Mouse (Mus musculus): ENCODE results near the gene Bicra. TPM values are rescaled to one million over a fixed set of nuclear protein-coding genes. Genes with fewer than 3 reads are reported as not detected.

Gene Bicra
- polyA plus RNA-seq, 1 experiment: 6.6 TPM

- Histone ChIP-seq H3ac (ENCODE audit: control insufficient read depth, insufficient read length) (no peak overlapping the region), H3K4me3 (no peak overlapping the region), H3K79me2 (ENCODE audit: control insufficient read depth, insufficient read depth) (peaks cover 67% of the 10 kb centered on the region), H3K27me3 (ENCODE audit: control insufficient read depth, insufficient read depth, insufficient read length) (no peaks in the 10 kb centered on the region), H3K4me2 (ENCODE audit: low read depth) (no peak overlapping the region), H3K36me3 (ENCODE audit: control insufficient read depth, insufficient read depth) (no peaks in the 10 kb centered on the region)
- TF ChIP-seq MYOG (IDR thresholded peaks at IDR 0.05; ENCODE audit: control insufficient read depth in 1 of 3, insufficient read depth in 1 of 3, insufficient read length in 2 of 3, low read depth in 2 of 3): no peak
- no peak for TF ChIP-seq POLR2AphosphoS2 (IDR thresholded peaks at IDR 0.05; ENCODE audit: insufficient read length, low read depth)
- no peak for TF ChIP-seq MAX (IDR thresholded peaks at IDR 0.05; ENCODE audit: low read depth)
- no peak for TF ChIP-seq POLR2A (IDR thresholded peaks at IDR 0.05; ENCODE audit: insufficient read length, low read depth)
- no peak for TF ChIP-seq E2F4 (IDR thresholded peaks at IDR 0.05; ENCODE audit: insufficient read depth)
- no peak for TF ChIP-seq REST (IDR thresholded peaks at IDR 0.05; ENCODE audit: insufficient read depth, insufficient read length)
- TF ChIP-seq SRF (IDR thresholded peaks at IDR 0.05; ENCODE audit: control insufficient read depth, insufficient read length, low read depth): no peak
- no peak for TF ChIP-seq MYOD1 (IDR thresholded peaks at IDR 0.05; ENCODE audit: control insufficient read depth in 1 of 3, insufficient read length in 2 of 3, low read depth in 2 of 3)
These were observed 38.1 kb downstream of the Bicra start for GRCm38 (mm10) chr7:16009636-16010035.

- TF ChIP-seq USF1 (IDR thresholded peaks at IDR 0.05; ENCODE audit: low read depth): peak; percentile 1
- no peak for TF ChIP-seq MYOD1 (IDR thresholded peaks at IDR 0.05; ENCODE audit: control insufficient read depth in 1 of 3, insufficient read length in 2 of 3, low read depth in 2 of 3)
- Histone ChIP-seq H3K36me3 (ENCODE audit: control insufficient read depth, insufficient read depth) (no peaks in the 10 kb centered on the region), H3K4me2 (ENCODE audit: low read depth) (peak overlapping the region; percentile 77), H3K27me3 (ENCODE audit: control insufficient read depth, insufficient read depth, insufficient read length) (no peaks in the 10 kb centered on the region), H3K79me2 (ENCODE audit: control insufficient read depth, insufficient read depth) (peaks cover 67% of the 10 kb centered on the region), H3K4me3 (no peak overlapping the region), H3ac (ENCODE audit: control insufficient read depth, insufficient read length) (no peak overlapping the region)
These were observed 42.7 kb downstream of the Bicra start for GRCm38 (mm10) chr7:16005020-16005419.

DNA sequence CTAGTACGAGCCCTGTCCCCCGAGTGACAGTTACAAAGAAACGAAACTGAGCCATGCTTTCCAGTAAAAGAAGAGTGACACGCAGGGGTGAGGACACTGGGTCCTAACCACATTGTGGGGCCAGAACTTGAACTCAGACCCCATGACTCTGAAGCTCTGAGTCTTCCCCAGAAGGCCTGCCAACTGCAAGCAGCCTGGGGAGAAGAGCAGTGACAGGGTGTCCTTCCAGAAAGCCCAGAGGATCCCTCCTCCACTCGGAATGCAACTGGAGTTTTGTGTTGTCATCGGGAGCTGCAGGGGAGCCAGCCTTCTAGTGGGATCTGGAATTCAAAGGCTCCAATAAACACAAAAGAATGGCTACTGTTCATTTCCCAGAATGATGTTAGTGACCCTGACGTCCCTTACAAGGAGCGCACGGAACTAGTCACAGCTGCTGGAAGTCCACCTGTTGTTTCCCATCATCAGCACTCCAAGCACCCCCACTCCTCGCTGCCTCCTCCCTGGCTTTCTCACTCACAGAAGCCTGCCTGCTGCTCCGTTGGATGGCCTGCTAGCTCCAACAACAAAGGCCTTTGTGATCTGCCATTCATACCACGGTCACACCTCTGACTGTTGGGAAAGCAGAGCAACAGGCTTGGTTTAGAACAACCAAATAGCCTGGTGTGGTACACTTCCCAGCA, 43.4 kb downstream of the Bicra start:
- H3K36me3 ChIP-seq (ENCODE audit: control insufficient read depth, insufficient read depth): no peaks in the 10 kb centered on the region
- H3K79me2 ChIP-seq (ENCODE audit: control insufficient read depth, insufficient read depth): peaks cover 63% of the 10 kb centered on the region
- TF ChIP-seq USF1 (IDR thresholded peaks at IDR 0.05; ENCODE audit: low read depth) (no peak), SRF (IDR thresholded peaks at IDR 0.05; ENCODE audit: control insufficient read depth, insufficient read length, low read depth) (peak; percentile 74), REST (IDR thresholded peaks at IDR 0.05; ENCODE audit: insufficient read depth, insufficient read length) (no peak), MYOG (IDR thresholded peaks at IDR 0.05; ENCODE audit: control insufficient read depth in 1 of 3, insufficient read depth in 1 of 3, insufficient read length in 2 of 3, low read depth in 2 of 3) (peak; percentile 54 to 91 (median 89)), MYOD1 (IDR thresholded peaks at IDR 0.05; ENCODE audit: control insufficient read depth in 1 of 3, insufficient read length in 2 of 3, low read depth in 2 of 3) (peak; percentile 97 to 100 (median 99)), POLR2A (IDR thresholded peaks at IDR 0.05; ENCODE audit: insufficient read length, low read depth) (peak; percentile 41), TCF12 (IDR thresholded peaks at IDR 0.05; ENCODE audit: insufficient read depth, poor library complexity, severe bottlenecking) (peak; percentile 77), TCF3 (IDR thresholded peaks at IDR 0.05; ENCODE audit: insufficient read length, low read depth) (peak; percentile 84)
- H3K4me2 ChIP-seq (ENCODE audit: low read depth): peak overlapping the region; percentile 77
- no peaks in the 10 kb centered on the region for H3K27me3 ChIP-seq (ENCODE audit: control insufficient read depth, insufficient read depth, insufficient read length)
- H3K4me3 ChIP-seq: no peak overlapping the region
- no peak overlapping the region for H3ac ChIP-seq (ENCODE audit: control insufficient read depth, insufficient read length)

GRCm38 (mm10) chr7:16003032-16003431, 44.7 kb downstream of the Bicra start:
- Histone ChIP-seq H3K79me2 (ENCODE audit: control insufficient read depth, insufficient read depth) (peaks cover 50% of the 10 kb centered on the region), H3K4me2 (ENCODE audit: low read depth) (peak overlapping the region; percentile 77), H3ac (ENCODE audit: control insufficient read depth, insufficient read length) (no peak overlapping the region), H3K4me3 (no peak overlapping the region), H3K36me3 (ENCODE audit: control insufficient read depth, insufficient read depth) (no peaks in the 10 kb centered on the region), H3K27me3 (ENCODE audit: control insufficient read depth, insufficient read depth, insufficient read length) (no peaks in the 10 kb centered on the region)
- TF ChIP-seq POLR2AphosphoS2 (IDR thresholded peaks at IDR 0.05; ENCODE audit: insufficient read length, low read depth) (no peak), REST (IDR thresholded peaks at IDR 0.05; ENCODE audit: insufficient read depth, insufficient read length) (no peak), MAX (IDR thresholded peaks at IDR 0.05; ENCODE audit: low read depth) (no peak), CEBPB (IDR thresholded peaks at IDR 0.05; ENCODE audit: insufficient read depth, poor library complexity, severe bottlenecking) (no peak), USF1 (IDR thresholded peaks at IDR 0.05; ENCODE audit: low read depth) (no peak)

- H3K36me3 ChIP-seq (ENCODE audit: control insufficient read depth, insufficient read depth): no peaks in the 10 kb centered on the region
- no peak overlapping the region for H3K4me3 ChIP-seq
- H3K4me2 ChIP-seq (ENCODE audit: low read depth): peak overlapping the region; percentile 77
- no peaks in the 10 kb centered on the region for H3K27me3 ChIP-seq (ENCODE audit: control insufficient read depth, insufficient read depth, insufficient read length)
- peaks cover 42% of the 10 kb centered on the region for H3K79me2 ChIP-seq (ENCODE audit: control insufficient read depth, insufficient read depth)
- TF ChIP-seq CEBPB (IDR thresholded peaks at IDR 0.05; ENCODE audit: insufficient read depth, poor library complexity, severe bottlenecking) (no peak), TCF12 (IDR thresholded peaks at IDR 0.05; ENCODE audit: insufficient read depth, poor library complexity, severe bottlenecking) (no peak), SRF (IDR thresholded peaks at IDR 0.05; ENCODE audit: control insufficient read depth, insufficient read length, low read depth) (no peak), E2F4 (IDR thresholded peaks at IDR 0.05; ENCODE audit: insufficient read depth) (no peak), USF1 (IDR thresholded peaks at IDR 0.05; ENCODE audit: low read depth) (no peak), REST (IDR thresholded peaks at IDR 0.05; ENCODE audit: insufficient read depth, insufficient read length) (no peak), POLR2AphosphoS2 (IDR thresholded peaks at IDR 0.05; ENCODE audit: insufficient read length, low read depth) (no peak), POLR2A (IDR thresholded peaks at IDR 0.05; ENCODE audit: insufficient read length, low read depth) (no peak), MYOG (IDR thresholded peaks at IDR 0.05; ENCODE audit: control insufficient read depth in 1 of 3, insufficient read depth in 1 of 3, insufficient read length in 2 of 3, low read depth in 2 of 3) (peak in 2 of 3 experiments; percentile 13 to 65), MYOD1 (IDR thresholded peaks at IDR 0.05; ENCODE audit: control insufficient read depth in 1 of 3, insufficient read length in 2 of 3, low read depth in 2 of 3) (peak in 2 of 3 experiments; percentile 39 to 51), TCF3 (IDR thresholded peaks at IDR 0.05; ENCODE audit: insufficient read length, low read depth) (no peak), MAX (IDR thresholded peaks at IDR 0.05; ENCODE audit: low read depth) (no peak)
- no peak overlapping the region for H3ac ChIP-seq (ENCODE audit: control insufficient read depth, insufficient read length)
These were observed 45.5 kb downstream of the Bicra start for GRCm38 (mm10) chr7:16002171-16002570.

Data from myocyte (in vitro differentiated cells).